Mouse (Mus musculus) thymus, adult 2 months (tissue): ENCODE measurements at regions not wholly inside any gene's neighbourhood (a gene's known extent, or its start where the extent isn't known, plus 50 kb on each side); places are given as distances from the start of the nearest gene placed in this dataset.

Experiments
- CTCF ChIP-seq: fragments of 200-500 bp; IDR thresholded peaks from 2 replicates; pipeline ENCODE4 v1.5.1; 2012; ENCODE audit warnings: mild to moderate bottlenecking, control low read depth, low read length, moderate library complexity, borderline replicate concordance; ENCODE audit not compliant: control insufficient read depth, poor library complexity, insufficient read depth; ENCODE audit errors: extremely low read depth
- POLR2A ChIP-seq: fragments of 200-500 bp; IDR thresholded peaks from 2 replicates; pipeline ENCODE4 v1.6.1; 2012; ENCODE audit warnings: mild to moderate bottlenecking, low read length, control low read depth, moderate library complexity; ENCODE audit not compliant: control insufficient read depth, poor library complexity, insufficient read depth; ENCODE audit errors: extremely low read depth

DNA sequence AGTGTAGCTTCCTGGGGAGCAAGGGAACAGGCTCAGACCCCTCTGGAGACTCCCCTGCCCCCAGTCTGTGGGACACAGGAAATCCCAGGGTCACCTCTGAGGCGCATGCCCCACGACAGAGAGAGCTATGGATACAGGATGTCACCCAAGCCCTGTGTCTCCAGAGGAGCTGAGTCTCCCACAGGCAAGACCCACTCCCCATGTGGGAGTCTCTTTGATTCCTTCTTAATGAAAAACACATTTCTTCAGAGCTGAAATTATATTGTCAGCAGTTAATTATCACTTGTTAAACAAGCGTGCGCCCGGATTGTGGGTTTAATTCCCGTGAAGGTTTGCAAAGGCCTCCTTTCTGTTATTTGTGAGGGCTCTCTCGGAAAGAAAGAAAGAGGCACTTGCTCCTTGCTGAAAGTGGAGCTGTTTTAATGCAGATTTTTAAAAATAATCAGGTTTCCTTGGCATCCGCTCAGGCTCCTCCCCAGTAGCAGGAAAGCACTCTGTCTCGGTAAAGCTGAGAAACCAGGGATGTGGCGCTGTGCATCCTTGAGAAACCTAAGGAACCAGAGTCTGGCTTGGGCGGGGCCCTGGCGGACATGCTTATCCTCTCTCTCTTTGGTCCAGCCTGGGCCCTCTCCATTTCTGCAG, 432.6 kb downstream of the Ptpru start:
- no peak for TF ChIP-seq CTCF
- TF ChIP-seq POLR2A, result no peak
